Mouse (Mus musculus) E14TG2a.4 (cell line): ENCODE measurements around the gene Arhgef3.

Source experiments
- H3K27me3 ChIP-seq: 2 replicates; pipeline ENCODE4 v1.6.1; 2014; ENCODE audit warnings: low read length, control low read depth; ENCODE audit not compliant: insufficient read depth
- H3K36me3 ChIP-seq: 2 replicates; pipeline ENCODE4 v1.6.1; 2014; ENCODE audit warnings: low read length, control low read depth; ENCODE audit not compliant: insufficient read depth
- H3K4me1 ChIP-seq: replicated peaks from 2 replicates; pipeline ENCODE4 v1.6.1; 2014; ENCODE audit warnings: low read depth, low read length, control low read depth
- H3K4me3 ChIP-seq: replicated peaks from 2 replicates; pipeline ENCODE4 v1.5.1; 2014; ENCODE audit warnings: mild to moderate bottlenecking, low read length
- H3K9me3 ChIP-seq: 2 replicates; pipeline ENCODE4 v1.6.1; 2014; ENCODE audit warnings: low read length, control low read depth
- CTCF ChIP-seq: conservative IDR thresholded peaks from 2 replicates; pipeline ENCODE4 v1.5.1; 2014; ENCODE audit warnings: low read length
- NANOG ChIP-seq: IDR thresholded peaks from 2 replicates; pipeline ENCODE4 v1.6.1; 2014; ENCODE audit warnings: borderline replicate concordance, low read length, mixed read lengths
- POU5F1 ChIP-seq: IDR thresholded peaks from 2 replicates; pipeline ENCODE4 v1.6.1; 2014; ENCODE audit warnings: low read length, borderline replicate concordance

Gene Arhgef3

GRCm38 (mm10) chr14:27266601-27267000, 151.9 kb downstream of the Arhgef3 start:
- no peak overlapping the region for H3K4me3 ChIP-seq
- peaks cover 57% of the 10 kb centered on the region for H3K4me1 ChIP-seq
- H3K36me3 ChIP-seq: no peaks in the 10 kb centered on the region
- H3K9me3 ChIP-seq: peaks cover 7% of the 10 kb centered on the region
- TF ChIP-seq CTCF (no peak), NANOG (no peak), POU5F1 (no peak)
- H3K27me3 ChIP-seq: no peaks in the 10 kb centered on the region

GRCm38 (mm10) chr14:27268137-27268536, 153.4 kb downstream of the Arhgef3 start:
- Histone ChIP-seq H3K4me3 (no peak overlapping the region), H3K27me3 (no peaks in the 10 kb centered on the region), H3K4me1 (peaks cover 67% of the 10 kb centered on the region), H3K36me3 (no peaks in the 10 kb centered on the region), H3K9me3 (peaks cover 9% of the 10 kb centered on the region)
- TF ChIP-seq NANOG (no peak), CTCF (no peak), POU5F1 (no peak)

GRCm38 (mm10) chr14:27268986-27269700, 154.4 kb downstream of the Arhgef3 start:
- no peak overlapping the region; the same call in 1 of the 2 replicates for H3K4me3 ChIP-seq
- peaks cover 67% of the 10 kb centered on the region for H3K4me1 ChIP-seq
- TF ChIP-seq POU5F1 (no peak), CTCF (no peak), NANOG (no peak)
- H3K36me3 ChIP-seq: peaks cover 2% of the 10 kb centered on the region
- H3K27me3 ChIP-seq: no peaks in the 10 kb centered on the region
- H3K9me3 ChIP-seq: peaks cover 19% of the 10 kb centered on the region

- Histone ChIP-seq H3K27me3 (no peaks in the 10 kb centered on the region), H3K4me1 (peaks cover 67% of the 10 kb centered on the region), H3K4me3 (no peak overlapping the region), H3K36me3 (peaks cover 9% of the 10 kb centered on the region), H3K9me3 (peaks cover 26% of the 10 kb centered on the region)
- no peak for TF ChIP-seq NANOG
- no peak for TF ChIP-seq CTCF
- TF ChIP-seq POU5F1: no peak
These were observed 155.1 kb downstream of the Arhgef3 start for GRCm38 (mm10) chr14:27269836-27270235.

- no peak for TF ChIP-seq POU5F1
- no peak for TF ChIP-seq NANOG
- TF ChIP-seq CTCF: no peak
- H3K36me3 ChIP-seq: peaks cover 16% of the 10 kb centered on the region
- peaks cover 66% of the 10 kb centered on the region for H3K4me1 ChIP-seq
- no peak overlapping the region for H3K4me3 ChIP-seq
- no peaks in the 10 kb centered on the region for H3K27me3 ChIP-seq
- H3K9me3 ChIP-seq: peaks cover 32% of the 10 kb centered on the region
These were observed 155.8 kb downstream of the Arhgef3 start for GRCm38 (mm10) chr14:27270466-27270865.

- H3K9me3 ChIP-seq: peaks cover 39% of the 10 kb centered on the region
- TF ChIP-seq CTCF: no peak
- TF ChIP-seq NANOG: no peak
- TF ChIP-seq POU5F1: no peak
- peaks cover 57% of the 10 kb centered on the region for H3K4me1 ChIP-seq
- H3K36me3 ChIP-seq: peaks cover 19% of the 10 kb centered on the region
- no peaks in the 10 kb centered on the region for H3K27me3 ChIP-seq
- no peak overlapping the region for H3K4me3 ChIP-seq
These were observed 156.8 kb downstream of the Arhgef3 start for GRCm38 (mm10) chr14:27271371-27272071.

GRCm38 (mm10) chr14:27272072-27272834, 157.6 kb downstream of the Arhgef3 start:
- Histone ChIP-seq H3K9me3 (peaks cover 39% of the 10 kb centered on the region), H3K27me3 (no peaks in the 10 kb centered on the region), H3K4me3 (no peak overlapping the region), H3K36me3 (peaks cover 19% of the 10 kb centered on the region), H3K4me1 (peaks cover 57% of the 10 kb centered on the region)
- TF ChIP-seq CTCF: no peak
- TF ChIP-seq NANOG: no peak
- TF ChIP-seq POU5F1: no peak

- H3K27me3 ChIP-seq: no peaks in the 10 kb centered on the region
- H3K36me3 ChIP-seq: peaks cover 19% of the 10 kb centered on the region
- TF ChIP-seq POU5F1: no peak; the same call in 1 of the 2 replicates
- TF ChIP-seq CTCF: no peak
- peak; percentile 63 for TF ChIP-seq NANOG
- no peak overlapping the region for H3K4me3 ChIP-seq
- peaks cover 56% of the 10 kb centered on the region for H3K4me1 ChIP-seq
- H3K9me3 ChIP-seq: peaks cover 39% of the 10 kb centered on the region
These were observed 158.1 kb downstream of the Arhgef3 start for GRCm38 (mm10) chr14:27272835-27273138.
